Mouse (Mus musculus) urinary bladder, postnatal 36 days (tissue): ENCODE data around the gene Set.
"Not testable (repeated sequence)": the region's sequence is repeated elsewhere in the genome, so short reads cannot be mapped to it uniquely, and the experiment has no call there.

Source experiments
- DNase-seq, 2 experiments: peaks; one replicate each; pipeline ENCODE4 v3.0.0; 2022; ENCODE audit warnings: low spot score in 2 of 2, mixed read lengths in 1 of 2

The Set gene

DNA sequence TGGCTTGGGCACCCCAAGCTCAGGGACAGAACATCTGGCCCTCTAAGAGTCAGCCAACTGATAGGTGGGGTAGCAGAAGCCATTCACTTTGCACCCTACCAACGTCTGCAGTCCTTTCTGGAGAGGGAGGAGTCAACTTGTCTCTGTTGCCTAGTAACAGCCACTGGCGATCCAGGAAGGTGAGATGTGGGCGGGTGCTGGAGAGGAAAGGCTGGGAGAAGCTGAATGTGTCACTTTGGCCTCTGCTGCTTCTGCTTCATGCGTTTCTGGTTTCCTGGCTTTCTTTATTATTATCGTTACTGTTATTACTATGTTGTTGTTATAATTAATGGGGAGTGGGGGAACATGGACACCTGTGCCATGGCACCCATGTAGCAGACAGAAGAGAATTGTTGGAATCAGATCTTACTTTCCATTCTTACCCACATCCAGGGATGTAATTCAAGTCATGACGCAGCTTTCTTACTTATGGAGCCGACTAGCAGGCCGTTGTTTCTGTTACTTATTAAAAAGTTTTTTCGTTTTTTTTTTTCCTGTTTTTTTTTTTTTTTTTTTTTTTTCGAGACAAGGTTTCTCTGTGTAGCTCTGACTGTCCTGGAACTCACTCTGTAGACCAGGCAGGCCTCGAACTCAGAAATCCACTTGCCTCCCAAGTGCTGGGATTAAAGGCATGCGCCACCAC lies at the start of gene Set:
TSS of gene Set (plus strand) at position 156 of the 682 bp plus-strand sequence.
- no peak for DNase-seq

DNA sequence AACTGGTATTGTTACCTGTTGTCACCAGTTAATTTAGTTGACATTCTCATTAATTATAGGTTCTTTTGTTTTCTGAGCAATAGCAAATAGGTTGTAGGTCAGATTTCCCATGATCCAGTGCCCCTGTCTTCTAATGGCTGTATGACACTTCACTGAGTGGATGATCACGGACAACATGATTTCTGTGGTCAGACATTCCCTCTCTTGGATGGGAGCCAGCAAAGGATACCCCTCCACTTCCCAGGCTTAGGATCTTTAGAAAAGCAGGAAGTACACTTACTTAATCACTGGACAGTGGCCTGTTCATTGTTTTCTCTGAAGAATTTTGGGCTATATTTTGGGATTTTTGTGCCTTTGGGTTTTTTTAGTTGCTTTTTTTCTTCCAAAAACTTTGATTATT lies 48.1 kb upstream of the Set start:
- DNase-seq: no peak

DNA sequence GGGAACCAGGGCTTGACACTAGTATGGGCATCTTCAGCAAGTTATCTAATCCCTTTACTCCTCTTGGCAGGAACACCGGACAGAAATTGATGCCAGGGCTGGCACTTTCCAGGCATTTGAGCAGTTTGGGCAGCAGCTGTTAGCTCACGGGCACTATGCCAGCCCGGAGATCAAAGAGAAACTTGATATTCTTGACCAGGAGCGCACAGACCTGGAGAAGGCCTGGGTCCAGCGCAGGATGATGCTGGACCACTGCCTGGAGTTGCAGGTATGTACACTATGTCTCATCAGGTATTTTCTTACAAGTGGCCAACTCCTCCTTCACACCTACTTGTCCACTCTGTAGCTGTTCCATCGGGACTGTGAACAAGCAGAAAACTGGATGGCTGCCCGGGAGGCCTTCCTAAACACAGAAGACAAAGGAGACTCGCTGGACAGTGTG lies 46.3 kb upstream of the Set start:
- peak; percentile 8 to 64 for DNase-seq

DNA sequence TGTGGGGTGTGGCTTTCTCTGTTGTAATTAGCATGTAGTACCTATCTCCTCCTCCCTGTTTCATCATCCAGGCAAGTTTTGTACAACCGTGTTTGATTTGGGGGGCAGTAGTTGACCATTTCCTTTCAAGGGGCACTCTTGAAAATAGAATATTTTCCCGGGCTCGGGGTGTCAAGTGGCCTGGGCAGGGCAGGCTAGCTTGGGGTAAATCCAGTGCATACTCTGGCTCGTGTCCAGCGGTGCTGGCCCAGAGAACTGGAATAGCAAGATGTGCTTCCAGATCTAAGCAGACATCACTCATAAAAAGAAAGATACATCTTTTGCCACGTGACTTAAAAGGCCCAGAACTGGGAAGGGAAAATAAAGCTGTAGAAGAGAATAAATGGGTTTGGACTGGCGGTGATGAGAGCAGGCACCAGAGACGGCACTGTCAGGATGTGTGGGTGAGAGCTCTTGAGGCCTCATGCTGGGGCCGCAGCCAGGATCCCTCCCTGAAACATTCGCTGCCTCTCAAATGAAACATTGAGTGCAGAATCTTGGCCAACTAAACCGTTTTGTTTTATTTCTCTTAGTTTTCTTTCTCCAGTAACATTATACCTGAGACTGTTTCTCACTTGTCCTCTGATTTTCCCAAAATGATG lies 42.7 kb upstream of the Set start:
- peak in 1 of 2 experiments; percentile 43 for DNase-seq

DNA sequence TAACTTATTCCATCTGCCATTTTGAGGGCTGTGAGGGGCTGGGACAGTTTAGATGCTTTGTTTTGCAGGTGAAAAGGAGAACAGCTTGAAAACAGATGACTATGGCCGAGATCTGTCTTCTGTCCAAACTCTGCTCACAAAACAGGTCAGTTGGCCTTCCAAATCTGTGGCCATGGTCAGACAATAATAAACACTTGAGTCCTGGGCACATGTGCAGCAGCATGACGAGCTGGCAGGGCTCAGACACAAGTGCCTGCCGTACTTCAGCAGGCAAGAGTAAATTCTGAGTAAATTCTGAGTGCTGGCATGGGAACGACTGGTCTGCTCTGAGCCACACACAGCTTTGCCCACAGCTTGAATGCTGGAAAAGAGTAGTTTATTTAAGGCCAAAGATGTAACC lies 31.7 kb upstream of the Set start:
- DNase-seq: no peak

DNA sequence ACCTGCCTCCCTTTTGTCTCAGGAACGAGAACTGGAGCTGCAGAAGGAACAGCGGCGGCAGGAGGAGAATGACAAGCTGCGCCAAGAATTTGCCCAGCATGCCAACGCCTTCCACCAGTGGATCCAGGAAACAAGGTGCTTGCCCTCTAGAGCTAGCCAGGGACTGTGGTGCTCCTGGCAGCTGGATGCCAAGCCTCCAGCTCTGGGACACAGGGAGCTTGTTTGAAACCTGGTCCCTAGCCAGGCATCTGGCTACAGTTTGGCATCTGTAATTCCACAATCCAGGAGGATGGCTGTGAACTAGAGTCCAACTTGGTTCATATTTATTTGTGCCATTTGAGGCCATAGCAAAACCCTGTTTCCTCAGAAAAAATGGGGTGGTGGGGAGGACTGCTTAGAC lies 30.2 kb upstream of the Set start:
- DNase-seq: no peak

DNA sequence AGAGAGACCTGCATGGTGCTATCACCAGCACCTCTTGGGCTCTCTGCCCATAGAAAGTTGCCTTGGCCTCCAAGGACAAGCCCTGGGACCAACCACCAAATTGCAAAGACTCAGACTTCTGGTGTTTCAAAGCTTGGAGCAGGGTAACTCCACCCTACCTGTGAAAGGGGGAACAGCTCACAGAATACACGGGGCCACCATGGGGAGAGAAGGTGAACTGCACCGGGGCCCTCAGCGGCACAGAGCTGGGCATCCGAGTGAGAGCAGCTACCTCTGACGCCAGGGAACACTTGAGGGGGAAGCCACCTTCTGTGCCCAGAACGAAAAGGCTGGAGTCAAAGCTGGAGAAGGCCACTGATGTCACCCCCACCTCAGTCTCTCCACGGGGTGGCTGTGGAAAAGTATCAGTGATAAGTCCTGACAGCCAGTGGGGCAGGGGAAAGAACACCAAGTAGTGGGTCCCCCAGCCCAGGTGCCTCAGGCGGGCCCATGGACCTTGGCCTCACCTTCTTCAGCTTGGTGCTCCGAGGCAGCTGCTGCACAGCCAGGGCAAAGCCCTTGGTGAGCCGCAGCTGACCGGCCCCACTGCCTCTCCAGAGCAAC lies 24.8 kb upstream of the Set start:
- no peak for DNase-seq

DNA sequence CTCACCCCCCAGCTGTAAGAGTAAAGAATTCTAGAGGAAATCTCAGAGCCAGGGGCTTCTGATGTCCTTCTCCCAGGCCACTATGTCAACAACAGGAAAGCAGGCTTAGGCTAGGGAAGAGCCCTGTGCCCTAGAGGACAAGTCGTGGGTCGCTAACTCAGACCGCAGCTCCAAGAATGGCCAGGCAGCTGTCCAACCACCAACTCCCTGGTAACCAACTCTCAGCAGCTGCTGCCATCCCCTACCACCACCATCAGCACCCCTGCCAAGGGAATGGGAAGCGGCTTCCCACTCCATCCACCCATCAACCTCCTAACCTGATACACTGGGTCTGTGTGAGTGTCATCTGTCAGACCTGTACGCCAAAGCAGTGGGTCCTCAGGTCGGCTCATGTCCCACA lies 24.2 kb upstream of the Set start:
- DNase-seq: no peak

DNA sequence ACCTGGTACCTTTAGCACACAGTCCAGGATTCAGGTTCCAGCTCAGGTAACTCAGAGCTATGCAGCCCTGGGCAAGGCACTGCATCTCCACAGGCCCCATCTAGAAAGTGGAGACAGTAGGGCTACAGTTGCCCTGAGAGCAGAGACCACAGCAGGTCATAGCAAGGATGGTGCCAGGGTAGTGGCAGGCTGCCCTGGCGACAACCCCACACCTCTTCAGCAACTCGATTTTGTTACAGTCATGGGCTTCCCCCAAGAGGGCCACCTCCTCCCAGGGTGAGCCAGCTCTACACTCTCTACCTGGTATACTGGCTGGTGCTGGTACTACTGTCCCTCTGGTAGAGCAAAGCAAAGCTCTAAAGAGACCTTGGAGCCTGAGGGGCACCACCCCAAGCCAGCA lies 19.4 kb upstream of the Set start:
- no peak for DNase-seq

DNA sequence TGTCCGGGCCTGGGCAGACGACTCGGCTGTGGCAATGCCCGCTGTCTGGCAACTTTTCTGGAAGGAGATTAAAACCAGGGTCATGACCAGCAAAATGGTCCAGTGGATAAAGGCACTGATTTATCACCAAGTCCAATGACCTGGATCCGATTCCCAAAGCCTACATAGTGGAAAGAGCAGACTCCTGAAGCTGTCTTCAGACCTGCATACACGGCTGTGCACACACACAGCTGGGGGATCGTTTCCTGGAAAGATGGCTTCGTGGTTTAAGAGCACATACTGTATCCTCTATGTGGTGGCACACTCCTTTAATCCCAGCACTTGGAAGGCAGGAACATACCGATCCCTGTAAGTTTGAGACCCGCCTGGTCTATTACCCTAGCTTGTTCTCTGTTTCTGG lies 18.8 kb upstream of the Set start:
- no peak for DNase-seq

DNA sequence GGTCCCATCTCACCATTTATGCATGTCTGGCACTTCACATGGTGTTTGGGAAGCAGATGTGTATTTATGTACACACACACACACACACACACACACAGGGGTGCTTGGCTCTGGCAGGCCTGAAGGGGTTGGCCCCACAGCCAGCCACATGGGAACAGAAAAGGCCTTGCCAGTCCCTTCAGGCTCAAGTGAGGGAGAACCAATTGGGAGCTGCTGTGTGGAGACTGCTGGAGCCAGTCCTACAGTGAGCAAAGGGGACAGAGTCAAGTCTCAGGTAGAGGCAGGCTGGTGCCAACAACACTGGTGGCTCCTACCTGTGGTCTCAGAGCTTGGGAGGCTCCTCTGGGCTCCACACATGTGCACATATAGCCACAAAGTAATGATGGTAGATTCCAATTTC lies 17.5 kb upstream of the Set start:
- DNase-seq: no peak

DNA sequence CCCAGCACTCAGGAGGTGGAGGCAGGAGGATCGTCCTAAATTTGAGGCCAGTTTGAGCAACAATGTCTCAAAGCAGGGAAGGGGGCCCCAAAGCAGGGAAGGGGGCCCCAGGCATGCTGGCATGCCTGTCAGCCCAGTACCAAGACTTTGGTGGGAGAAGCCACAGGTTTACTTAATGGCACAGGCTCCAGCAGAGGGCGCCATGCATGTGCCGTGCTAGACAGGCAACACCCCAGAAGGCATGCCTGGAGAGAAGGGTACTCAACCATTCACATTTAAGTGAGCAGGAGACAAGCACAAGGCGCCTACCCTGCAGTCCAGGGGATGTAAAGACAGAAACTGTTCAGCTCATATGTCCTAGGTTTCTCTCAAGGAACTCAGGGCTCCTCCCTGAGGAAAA lies 14.7 kb upstream of the Set start:
- peak; percentile 54 to 72 for DNase-seq

DNA sequence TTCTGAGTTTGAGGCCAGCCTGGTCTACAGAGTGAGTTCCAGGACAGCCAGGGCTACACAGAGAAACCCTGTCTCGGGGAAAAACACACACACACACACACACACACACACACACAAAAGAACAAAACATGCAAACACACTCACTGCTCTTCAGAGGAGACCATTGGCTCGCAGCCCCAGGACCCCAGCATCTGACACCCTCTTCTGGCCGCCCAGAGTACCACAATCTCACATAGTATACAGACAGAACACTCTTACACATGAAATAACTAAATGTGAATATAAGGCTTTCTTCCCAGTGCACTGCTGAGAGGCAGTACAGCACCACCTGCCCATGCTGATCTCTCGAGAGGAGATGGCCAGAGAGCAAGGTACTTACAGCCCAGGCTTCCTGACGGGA lies 12.6 kb upstream of the Set start:
- no peak for DNase-seq

DNA sequence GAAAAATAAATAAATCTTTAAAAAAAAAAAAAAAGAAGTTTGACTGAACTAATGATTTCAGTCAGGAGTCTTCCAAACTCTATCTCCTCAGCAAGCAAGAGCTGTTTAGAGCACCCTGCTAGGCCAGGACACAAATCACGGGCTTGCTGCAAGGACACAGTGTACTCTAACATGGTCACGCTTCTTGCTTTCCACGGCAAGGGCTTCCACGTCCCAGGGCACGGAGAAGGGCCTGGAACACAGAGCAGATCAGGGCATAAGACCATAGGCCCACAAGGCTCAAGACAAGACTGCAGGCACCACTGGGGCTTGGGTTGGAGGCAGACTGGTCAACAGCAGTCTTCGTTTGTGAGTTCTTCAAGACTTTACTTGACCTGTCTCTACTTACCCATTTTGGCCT lies 10.1 kb upstream of the Set start:
- DNase-seq: no peak

DNA sequence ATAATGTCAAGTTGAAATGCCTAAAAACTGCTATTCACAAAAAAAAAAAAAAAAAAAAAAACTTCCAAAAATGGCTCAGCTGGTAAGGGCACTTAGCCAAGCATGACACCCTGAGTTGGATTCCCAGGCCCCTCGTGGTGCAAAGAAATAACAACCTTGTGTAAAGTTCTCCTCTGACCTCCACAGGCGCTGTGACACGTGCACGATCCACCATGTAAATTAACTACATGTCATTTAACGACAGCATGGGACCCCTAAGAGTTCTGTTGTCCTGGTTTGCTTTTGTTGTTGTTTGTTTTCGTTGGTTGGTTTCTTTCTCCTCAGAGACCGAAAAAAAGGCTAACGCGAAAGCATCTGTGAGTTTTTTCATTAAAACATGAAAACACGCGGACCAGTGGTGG lies 9.1 kb upstream of the Set start:
- no peak for DNase-seq

DNA sequence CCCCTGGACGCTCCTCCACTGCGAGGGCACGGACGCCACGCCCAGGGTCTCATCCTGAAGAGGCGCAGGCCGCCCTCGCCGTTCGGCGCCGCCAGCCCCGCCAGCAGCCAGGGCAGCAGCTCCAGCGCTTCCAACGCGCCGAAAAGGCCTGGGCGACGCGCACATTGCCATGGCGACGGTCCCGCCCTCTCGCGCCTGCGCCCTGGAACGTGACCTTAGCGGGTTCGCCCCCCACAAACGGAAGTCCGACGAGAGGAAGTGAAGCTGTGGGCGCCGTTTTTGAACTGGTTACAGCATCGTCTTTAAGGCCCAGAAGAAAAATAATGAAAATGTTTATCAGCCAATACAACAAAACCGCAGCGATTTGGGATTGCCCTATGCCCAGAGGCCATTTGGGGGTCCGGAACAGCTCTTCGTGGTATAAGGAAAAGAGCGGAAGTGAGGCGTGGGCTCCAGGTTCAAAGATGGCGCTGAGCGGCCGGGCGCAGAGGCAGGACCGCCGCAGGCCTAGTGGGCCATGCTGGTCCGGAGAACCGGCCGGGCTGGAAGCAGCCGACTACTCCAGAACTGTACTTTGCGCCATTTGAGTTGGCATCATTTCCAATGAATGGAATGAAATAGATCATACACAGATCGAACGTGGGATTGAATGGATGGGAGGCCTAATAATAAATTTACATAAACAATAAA lies 8.3 kb upstream of the Set start, which contains the start of gene Wdr34:
TSS of gene Wdr34 (minus strand) at position 183 of the 690 bp plus-strand sequence.
- peak; percentile 97 for DNase-seq

DNA sequence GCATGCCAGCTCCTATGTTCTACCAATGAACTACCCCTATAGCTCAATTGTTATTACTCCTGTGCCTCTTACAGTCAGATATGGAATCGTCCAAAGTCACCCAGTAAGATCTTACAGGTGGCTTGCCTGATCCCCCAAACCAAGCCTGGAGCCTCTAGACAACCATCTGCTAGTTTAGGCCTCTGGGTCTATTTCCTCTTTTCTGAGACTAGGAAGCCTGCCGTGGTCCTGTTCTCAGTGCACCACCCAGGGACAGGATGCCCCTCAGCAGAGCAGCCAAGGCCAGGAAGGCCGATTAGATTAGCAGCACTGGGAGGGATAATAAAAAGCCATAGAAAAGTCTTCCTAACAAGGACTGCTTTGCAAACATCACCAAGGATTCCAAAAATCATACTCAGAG lies 7.3 kb upstream of the Set start:
- DNase-seq: no peak

DNA sequence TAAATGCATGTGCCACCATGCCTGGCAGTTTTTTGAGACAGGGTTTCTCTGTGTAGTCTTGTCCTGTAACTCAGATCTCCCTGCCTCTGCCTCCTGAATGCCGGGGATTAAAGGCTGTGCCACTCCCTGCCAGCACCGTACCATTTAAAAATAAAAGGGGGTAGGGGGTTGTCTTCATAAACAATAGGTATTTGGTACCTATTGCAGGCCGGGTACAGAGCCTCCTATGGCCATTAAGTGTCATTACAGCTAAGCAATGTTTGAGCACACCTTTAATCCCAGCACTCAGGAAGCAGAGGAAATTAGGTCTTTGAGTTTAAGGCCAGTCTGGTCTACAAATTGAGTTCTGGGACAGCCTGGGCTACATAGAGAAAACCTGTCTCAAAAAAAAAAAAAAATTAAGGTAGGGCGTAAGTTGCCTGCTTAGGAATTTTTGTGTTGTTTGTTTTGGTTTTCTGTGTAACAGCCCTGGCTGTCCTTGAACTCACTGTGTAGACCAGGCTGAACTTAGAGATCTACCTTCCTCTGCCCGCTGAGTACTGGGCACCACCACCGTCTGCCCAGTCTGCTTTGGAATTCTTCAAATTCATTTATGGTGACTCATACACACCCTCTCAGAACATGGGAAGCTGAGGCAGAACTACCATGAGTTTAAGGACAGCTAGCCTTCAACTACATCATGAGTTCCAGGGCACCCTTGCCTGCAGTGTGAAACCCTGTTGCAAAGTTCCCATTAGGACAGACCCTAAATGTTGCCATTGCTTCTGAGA lies 5.0 kb upstream of the Set start:
- DNase-seq: no peak

DNA sequence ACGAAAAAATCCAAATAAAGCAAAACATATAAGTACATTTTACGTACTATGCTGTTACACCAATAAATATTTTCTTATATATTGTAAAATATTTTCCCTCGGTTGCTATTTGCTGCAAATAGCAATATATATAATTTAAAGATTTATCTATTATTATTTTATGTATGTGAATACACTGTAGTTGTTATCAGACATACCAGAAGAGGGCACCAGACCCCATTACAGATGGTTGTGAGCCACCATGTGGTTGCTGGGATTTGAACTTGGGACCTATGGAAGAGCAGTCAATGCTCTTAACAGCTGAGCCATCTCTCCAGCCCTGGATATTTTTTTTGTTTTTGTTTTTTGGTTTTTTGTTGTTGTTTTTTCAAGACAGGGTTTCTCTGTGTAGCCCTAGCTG lies 1.9 kb upstream of the Set start:
- DNase-seq: not testable (repeated sequence)

DNA sequence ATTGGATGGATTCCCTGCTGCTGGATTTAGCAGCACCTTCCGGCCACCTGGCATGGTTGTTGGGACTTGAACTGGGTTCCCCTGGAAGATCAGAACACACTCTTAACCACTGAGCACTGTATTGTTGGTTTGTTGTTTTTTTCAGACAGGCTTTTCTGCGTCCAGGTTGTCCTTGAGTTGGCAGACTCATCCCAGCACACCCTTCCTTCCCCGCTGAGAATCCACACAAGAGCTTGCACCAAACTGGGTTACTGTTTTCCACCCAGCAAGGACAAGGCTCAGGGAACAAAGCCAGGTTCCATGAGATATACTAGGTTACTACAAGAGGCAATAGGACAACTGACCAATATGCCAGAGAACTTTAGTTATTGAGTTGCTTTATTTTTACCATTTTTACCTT lies 442 bp upstream of the Set start:
- DNase-seq: no peak

DNA sequence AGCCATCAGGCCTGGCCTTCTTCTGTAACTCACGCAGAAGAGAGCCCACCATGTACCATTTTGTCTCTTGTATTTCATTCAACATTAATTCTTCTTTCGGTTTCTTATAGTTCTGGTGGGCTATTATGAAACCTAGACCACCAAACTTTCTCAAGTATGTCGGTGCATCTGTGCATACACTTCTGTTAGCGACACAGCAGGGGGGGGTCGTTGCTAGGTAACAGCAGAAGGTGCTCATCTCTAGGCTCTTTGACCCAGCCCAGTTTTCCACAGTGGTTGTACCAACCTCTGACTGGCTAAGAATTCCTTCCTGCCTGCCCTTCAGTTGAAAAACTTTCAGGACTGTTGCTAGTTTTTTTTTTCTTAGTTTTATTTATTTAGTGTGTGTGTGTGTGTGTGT lies 1.2 kb downstream of the Set start:
- DNase-seq: no peak
